Mouse (Mus musculus) kidney, postnatal 10 days (tissue): ENCODE measurements around the gene Adamts16.

Source experiments
- DNase-seq: peaks from one replicate; pipeline ENCODE4 v3.0.0; 2021; ENCODE audit warnings: mixed read lengths

Adamts16 gene

DNA sequence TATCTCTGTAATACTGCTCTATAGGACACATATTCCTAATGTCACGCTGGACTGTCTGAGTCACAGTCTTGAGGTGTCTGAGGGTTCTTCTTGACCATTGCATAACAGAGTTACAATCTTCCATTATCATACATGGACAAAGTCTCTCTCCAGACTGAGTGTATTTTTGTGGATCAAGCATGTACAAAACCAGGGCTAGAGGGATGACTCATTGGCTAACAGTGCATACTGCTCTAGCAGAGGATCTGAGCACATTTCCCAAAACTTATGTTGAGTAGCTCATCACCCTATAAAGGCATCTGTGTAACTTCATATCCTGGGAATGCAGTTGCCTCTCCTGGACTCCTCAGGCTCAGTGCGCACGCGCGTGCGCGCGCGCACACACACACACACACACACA lies 81.4 kb downstream of the Adamts16 start:
- DNase-seq = no peak

DNA sequence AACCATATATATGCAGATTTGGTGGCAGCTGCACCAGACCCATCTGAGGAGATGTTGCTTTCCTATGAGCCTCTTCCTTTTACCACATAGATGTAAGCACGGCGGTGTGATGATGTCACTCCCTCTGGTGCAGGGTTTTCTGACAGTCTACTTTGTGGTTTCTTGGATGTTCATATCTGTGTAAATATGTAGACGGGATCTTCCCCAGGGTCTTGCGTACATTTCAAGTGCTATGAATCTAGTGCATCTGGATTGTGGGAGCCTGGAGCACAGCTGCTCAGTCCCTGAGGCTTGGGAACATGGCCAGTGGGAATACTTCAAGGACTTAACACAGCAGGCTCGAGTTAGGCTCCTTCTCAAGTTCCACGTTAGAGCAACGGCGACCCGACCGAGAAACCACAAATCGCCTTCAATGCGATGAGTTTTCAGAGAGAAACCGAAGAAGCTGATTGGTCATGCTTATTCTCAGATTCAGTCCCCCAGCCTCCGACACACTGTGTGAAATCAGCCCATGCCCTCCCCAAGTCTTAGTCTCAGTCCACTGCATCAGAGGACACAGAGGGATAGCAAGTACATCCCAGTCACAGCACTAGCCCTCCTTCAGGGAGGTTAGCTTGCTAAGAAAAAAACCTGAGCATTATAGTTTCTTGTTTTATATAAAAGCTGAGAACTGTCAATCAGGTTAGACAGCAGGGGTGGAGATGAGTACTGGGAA lies 95.2 kb downstream of the Adamts16 start:
- no peak for DNase-seq

DNA sequence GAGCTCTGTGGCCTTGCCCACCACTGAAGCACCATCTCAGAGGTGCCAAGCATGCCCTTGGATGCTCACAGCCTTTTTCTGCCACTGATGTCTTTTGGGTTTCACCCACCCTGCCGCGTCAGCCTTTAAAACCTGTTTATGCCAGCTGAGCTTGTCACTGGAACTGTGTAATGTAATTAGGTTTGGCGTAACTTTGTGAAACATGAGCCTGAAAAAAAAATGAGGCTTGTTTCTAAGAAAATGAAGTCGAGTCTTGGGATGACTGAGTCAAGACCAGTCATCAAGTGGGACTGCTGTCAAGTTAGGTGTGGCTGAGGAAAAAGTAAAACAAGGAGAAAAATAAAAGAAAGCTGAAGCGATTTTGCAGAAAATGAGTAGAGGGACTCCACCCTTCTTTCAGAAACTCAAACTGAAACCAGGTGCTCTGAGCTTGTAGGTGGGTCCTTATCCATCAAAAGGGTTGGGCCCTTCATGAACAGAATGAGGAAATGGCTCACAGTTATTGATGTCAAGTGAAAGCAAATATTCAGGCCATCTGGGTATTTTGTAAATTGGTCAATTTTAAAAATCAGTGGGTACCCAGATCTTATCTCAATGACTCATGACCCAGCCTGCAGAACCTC lies 97.1 kb downstream of the Adamts16 start:
- DNase-seq = no peak

DNA sequence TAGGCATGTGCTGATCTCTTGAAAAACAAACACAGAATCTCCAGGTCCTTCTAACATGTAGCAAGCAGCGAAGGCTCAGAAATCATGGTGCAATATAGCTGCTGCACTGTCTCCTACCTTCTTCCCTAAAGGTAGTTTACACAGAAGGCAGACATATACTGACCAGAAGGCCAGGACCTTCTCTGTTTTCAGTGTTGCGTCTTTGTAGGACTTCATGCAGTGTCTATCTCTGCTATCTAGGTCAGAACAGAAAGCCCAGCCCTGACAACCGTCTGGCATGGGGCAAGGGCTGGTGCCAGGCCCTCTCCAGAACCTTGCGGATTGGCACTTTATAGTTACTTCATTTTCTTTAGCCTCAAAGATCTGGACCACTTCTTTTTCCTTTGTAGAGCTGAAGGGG lies 98.9 kb downstream of the Adamts16 start:
- DNase-seq = no peak

DNA sequence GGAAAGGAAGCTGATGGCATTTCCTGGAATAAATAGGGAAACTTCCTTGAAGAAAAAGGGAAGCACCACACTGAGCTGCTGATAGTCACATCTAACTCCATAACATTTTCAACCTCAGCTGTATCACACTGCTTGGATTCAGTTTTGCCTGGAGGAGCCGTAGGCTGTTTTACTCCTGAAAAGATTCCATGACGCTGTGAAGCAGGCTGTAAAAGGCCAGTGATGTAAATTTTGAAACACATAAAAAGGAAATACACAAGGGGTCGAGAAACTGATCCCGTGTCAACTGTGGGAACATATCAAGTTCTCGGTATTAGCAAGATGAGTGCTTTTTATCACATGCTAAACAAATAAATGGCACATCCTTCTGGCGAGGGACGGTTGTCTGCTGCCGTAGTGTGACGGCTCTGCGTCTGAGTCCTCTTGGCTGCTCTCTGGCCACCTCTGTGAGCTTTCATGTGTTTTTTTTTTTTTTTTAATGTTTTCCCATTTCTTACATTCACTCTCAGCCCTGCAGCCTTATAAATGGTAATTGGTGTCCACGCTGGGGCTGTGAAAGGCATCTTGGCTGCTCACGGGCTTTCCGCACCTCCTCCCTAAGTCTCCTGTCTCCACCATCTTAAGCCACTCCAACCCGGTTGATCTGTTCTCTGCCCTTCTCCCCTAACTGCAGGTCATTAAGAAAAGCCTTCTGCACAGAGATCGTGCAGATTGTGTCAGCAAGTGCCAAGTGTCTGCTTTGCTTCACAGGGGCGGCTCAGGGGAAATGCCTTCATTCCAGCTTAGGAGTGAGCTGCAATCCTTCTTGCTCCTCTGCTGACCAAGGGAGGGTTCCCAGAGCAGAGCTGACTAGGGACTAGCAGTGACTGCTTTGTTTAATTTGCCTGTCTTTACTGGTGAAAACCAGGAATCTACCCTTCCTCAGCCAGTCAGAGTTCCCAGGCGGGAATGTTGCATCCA lies 101.0 kb downstream of the Adamts16 start:
- DNase-seq = no peak

DNA sequence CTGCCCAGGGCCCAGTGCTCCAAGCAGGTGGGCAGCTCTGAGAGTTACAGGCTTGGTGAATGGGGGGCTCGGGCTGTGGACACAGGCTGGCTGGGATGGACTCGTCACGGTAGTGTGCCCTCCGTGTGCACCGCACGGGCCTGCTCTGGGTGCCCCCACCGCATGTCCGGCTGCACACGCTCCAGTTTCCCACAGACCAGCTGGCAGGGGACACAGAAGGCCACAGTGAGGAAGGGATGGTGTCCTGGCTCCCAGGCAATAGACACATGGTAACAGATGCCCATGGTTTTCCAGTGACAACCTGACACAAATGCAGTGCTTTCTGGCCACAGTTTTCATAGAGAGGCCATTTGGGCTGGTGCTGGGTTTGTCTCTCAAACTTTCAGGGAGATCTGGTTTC lies 102.8 kb downstream of the Adamts16 start:
- no peak for DNase-seq

DNA sequence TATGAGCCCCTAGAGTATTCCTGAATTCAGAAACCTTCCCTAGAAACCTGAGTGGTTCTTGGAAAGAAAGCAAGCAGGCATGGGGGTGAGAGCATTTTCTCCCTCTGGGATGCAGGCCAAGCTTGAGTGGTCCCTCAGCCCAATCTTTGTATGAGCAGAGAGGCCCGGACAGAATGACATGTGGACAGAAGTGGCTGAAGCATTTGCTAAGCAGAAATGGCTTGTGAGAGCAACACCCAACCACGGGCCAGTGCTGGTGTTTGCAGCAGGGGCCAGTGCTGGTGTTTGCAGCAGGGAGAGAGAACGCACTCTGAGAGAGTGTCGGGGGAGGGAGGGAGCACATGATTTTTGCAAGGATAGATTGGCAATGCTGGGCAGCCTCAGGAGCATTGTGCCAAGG lies 105.2 kb downstream of the Adamts16 start:
- no peak for DNase-seq

DNA sequence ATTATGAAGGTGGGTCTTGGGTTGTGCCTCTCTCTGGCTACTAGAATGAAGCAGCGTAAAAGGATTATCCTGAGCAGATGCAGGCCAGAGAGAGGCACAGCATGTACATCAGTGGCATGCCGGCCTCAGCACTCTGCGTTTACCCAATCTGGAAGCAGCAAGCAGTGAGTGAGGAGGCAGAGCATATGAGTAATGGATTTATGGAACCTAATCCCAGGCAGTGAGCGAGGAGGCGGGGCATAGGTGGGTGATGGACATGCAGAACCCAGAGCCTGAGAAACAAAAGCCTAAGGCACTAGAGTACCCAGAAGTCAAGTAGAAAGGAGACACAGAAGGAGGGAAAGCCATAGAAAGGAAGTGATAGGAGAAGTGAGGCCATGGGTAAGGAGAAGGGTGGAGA lies 107.0 kb downstream of the Adamts16 start:
- DNase-seq = no peak

DNA sequence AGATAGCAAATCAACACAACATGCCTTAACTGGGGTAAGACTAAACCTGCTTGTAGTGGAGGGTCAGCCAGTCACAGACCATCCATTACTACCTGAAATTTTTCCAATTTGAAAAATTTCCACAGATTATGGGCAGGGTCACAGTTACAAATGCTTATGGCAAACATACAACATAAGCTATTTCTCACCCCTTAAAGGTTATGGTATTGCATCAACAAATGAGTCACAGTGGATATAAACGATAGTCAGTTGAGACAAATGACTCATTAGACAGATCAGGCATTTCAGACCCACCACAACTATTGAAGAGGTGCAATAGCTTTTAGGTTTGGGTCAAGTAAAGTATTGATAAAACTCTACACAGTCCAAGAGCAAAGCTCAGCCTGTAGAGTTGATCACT lies 107.7 kb downstream of the Adamts16 start:
- no peak for DNase-seq

DNA sequence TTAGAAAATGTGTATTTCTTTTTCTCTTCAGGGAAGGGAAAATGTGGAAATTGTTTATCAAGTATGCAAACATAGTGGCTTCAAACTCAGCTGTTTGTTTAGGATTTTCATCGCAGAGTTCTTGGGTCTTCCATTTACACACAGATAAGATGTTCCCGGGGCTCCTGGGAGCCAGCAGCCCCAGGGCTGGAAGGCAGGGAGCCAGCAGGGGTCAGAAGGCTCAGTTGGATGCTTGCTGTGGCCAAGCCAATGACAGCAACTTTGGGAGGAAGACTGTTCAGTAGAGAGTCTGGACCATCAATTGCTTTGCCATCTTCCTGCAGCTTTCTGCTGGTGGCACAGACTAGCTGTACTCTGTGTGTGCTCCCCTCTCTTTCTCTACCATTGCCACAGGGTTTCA lies 108.4 kb downstream of the Adamts16 start:
- no peak for DNase-seq

DNA sequence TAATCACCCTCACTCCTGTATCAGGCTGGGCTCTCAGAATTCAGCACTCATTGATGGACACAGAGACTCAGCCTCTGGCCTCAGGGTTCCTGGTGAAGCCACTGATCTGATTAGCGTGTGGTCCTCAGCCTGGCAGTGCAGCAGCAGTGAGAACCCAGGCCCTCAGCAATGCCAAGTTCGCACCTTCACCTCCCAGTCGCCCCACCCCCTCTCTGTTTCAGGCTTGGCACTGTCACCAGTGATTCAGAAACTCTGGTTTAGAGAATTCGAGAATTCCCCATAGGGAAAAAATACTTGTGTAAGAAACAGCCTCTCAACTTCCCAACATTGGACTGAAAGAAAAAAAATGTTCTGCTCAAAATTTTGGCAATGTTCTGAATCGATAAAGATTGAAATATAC lies 108.8 kb downstream of the Adamts16 start:
- DNase-seq = no peak

DNA sequence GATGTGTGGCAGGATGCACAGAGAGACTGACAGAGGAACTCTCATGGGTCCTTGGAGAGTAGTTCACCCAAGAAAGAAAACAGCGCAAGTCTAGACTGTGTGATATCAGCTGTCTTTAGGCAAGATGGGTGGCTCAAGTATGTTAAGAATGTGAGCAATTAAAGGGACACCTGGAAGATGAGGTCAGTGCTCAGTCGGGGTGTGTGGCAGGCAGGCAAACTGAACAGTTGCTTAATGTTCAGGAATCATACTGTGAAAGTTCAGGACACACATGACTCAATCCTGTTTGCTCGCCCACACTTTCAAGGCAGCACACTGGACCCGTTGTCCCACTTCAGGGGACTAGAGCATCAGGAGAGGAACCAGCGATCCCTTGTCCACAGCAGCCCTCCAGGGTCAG lies 110.3 kb downstream of the Adamts16 start:
- DNase-seq = no peak

DNA sequence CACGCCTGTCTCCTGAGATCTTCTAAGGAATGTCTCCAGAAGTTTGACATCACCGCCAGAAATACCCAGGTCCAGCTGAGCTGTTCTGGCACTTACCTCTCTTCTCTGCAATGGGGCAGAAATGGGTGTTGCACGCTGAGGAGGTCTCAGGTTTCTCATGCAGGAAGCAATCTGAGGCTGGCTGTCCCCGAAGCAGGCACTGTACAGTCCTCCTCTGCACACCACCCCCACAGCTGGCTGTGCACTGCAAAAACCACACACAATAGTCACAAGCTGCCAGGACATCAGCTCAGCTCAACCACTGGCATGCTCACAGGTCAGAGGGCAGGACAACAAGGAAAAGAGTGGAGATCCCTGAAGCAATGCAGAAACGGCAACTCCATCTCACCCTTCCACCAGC lies 111.6 kb downstream of the Adamts16 start:
- no peak for DNase-seq

DNA sequence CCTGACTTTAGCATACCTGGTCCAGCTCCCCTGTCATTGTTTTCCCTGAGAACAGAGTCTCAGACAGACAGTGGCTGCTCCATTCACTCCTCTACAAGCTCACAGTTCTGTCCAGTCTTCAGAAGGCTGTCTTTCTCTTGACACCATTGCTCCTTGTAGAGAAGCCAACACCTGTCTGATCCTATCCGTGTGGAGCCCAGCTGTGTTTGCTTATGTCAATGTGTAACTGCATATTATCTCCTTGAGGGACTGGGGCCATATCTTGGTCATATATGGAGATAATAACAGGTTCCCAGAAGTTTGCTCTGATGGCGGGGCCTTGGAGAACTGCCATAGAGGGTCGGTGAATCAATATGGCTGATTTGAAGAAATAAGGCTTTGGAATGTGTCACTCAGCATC lies 115.4 kb downstream of the Adamts16 start:
- no peak for DNase-seq

DNA sequence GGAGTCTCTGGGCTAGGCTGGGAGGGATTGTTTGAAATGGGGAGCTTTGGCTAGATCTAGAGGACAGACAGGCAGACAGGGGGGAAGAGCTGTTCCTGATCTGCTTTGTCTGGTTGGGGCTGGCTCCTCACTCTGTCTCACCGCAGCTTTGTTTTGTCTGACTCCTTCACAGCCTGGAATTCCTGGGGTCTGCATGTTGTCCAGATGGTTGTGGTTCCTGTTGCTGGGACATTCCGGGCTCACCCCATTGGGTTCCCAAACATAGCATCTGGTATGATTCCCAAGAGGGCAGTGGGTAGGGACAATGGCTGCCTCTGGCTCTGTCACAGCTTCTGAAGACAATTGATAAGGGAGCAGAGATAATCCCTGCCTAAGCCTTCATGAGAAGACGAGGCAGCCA lies 117.0 kb downstream of the Adamts16 start:
- no peak for DNase-seq

DNA sequence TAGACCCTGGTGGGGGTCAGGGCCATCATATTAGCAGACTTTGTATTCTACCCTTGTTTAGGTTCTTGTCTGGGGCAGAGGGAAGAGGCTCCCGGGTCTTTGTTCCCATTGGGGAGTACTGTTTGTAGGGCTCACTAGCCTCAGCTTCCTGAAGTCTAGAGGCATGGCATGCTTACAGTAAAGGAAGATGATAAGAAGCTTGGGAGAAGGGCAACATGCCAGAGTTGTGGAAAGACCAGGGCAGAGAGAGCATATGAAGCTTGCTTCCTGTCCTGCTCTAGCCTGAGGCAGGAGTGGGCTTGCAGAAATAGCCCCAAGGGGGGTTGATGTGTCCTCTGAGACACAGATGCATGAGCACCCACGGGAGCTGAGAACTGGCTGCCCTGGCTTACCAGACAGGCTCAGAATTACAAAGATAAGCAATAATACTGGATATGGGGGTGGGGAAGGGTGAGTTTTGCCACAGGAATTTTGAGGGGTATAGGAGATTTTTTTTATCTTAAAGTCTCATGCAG lies 117.4 kb downstream of the Adamts16 start:
- DNase-seq = peak; percentile 14

DNA sequence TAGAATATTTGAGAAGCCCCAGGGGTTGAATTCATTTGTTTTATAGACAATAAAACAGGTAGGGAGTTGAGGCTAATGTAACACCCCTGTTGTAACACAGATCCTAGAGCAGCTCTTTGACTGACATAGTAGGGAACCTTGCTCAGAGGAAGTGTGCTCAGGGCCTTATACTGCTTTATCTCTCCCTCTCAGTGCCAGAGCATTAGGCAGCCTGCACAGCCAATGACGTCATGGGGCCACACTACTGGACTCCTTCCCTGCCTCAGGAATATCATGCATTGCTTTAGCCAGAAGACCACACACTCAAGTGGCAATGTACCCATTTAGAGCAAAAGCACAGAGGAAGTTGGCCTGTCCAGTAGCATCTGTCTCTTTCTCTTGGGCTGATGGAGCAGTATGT lies 121.6 kb downstream of the Adamts16 start:
- no peak for DNase-seq

DNA sequence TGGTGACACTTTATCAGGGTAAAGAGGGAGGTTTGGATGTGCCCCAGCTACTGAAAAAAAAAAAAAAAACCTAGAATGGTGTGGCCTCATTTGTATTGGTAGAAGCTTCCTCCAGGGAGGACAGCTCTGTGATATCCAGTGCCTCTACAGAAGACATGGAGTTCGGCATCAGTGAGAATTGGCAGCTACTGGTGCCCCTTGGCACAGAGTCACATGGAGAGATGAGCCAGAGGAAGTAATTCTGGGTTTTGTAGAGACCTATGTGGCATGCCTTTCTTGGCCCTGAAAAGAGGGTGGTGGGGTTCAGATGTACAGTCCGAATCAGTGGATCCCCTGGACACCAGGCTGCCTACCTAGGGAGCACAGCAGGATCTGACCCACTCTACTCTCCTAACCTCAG lies 122.8 kb downstream of the Adamts16 start:
- DNase-seq = no peak

DNA sequence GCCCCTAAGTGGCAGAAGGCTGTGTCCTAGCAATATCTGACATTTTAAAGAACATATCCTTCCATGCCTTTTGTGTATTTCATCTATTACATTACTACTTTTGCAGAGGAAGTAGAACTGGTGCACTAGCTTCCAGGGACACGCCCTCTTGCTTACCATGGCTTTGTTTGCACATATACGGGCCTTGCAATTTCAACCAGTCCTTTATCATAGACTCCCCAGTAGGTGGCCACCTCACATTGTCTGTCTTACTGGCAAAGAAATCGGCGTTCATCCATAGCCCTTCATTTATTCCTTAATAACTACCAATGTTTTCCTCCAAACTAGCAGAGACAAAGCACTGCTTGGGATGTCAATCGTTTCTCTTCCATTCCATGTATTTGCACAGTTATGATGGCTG lies 125.6 kb downstream of the Adamts16 start:
- DNase-seq = no peak

DNA sequence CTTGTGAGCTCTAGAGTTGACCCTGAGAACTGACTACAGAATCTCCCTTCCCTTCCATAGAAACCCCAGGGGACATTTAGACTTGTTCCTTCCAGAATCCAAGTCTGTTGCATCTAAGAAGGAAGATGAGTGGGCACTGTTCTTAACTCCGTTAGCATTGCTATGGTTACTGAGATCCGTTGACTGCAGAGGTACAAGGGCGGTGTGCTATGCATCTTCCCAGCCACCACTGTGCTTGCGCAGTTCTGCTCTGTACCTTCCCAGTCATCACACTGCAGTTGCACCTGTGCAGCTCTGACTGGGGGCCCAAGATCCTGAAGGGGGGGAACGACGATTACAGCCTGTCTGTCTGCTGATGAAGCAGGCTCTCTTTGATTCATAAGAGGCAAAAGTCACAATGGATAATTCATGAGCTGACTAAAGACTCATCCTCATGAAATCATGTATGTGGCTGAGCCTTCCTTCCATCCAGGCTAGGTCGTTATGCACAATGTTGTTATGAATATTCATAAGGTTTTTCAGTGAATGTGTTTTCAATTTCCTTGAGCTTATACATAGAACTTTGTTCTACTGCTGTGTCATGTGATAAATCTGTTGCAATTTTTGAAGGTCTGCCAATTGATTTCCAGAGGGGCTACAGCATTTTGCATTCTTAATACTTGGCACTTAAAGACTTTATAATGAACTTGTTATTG lies 127.4 kb downstream of the Adamts16 start:
- no peak for DNase-seq

DNA sequence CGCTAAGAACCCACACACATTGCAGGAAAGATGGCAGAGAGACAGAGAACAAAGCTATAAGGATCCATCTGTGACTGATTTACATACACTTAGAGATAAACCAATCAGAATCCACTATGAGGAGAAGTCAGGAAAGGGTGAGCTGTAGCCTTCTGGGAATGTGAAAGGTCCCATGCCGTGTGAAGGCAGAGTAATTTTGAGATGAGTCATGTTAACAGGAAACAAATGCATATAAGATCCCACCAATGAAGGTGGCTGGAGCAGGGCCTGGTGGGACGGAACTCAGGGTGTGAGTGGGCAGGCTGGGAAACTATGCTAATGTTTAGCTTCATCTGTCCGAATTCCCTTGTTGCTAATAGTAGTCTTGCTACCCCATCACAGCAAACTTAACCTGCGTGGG lies 128.3 kb downstream of the Adamts16 start:
- no peak for DNase-seq

DNA sequence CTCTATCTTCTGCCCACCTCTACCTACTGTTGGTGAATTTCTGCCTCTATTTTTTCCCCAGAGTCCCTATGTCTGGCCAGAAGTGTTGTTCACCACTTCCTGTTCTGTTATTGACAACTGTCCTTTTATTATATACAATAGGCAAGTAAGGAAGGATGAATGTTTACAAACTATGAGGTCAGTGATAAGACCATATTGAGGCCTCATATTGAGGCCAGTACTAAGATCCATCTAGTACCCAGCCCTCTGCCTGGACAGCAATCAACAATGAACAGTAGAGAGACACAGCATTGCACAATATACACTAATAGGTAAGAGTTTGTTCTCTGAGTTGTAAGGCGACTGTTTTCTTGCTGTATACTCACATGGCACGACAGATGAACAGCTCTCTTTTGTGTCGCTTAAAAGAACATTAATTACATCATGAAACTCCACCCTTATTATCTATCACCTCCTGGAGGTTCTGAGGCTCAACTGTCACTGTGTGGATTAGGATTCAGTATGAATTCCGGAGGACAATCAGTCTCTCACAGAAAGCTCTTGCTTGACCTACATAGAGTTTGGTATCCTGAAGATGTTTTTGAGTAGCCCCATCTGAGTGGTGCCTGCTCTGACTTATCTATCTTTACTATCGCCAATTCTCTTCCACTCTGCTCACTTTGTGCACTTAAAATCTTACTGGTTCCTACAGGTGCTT lies 134.3 kb downstream of the Adamts16 start:
- no peak for DNase-seq
